Mouse (Mus musculus): ENCODE measurements around the gene Gm20918.
"Not testable (repeated sequence)": the region's sequence is repeated elsewhere in the genome, so short reads cannot be mapped to it uniquely, and the experiment has no call there.

Gm20918 gene

DNA sequence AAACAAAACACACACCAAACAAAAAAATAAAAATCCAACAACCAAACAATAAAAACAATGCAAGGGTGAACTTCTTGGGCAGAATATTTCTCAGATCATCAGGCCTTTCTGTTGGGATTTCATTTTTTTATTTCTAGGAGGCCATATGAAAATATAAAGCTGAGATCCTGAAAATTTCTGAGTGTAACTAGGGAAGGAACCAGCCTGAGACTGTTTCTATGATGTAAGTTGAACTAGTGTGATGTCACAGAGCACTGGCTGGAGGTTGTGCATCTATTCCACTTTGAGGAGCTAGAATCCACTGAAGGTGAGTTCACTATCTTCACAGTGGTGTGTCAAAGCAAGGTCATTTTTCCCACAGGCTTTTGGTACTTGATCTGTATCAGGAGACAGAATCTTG is at the start of gene Gm20918:
Gm20918 (plus strand) TSS at position 301 of the 400 bp plus-strand sequence.
- DNase-seq (ENCODE audit: low read depth, low spot score), result not testable (repeated sequence)
